Mouse (Mus musculus) brain, embryonic 14.5 days (tissue): ENCODE data around the gene Nxpe2.

Experiments
- CTCF ChIP-seq: fragments of 200-500 bp; IDR thresholded peaks from 2 replicates; pipeline ENCODE4 v1.5.1; 2012; ENCODE audit warnings: inconsistent platforms, mild to moderate bottlenecking, moderate library complexity, borderline replicate concordance; ENCODE audit not compliant: insufficient read depth, insufficient read length; ENCODE audit errors: extremely low read depth
- POLR2A ChIP-seq: fragments of 200-500 bp; IDR thresholded peaks from 2 replicates; pipeline ENCODE4 v1.6.1; 2012; ENCODE audit warnings: mild to moderate bottlenecking, inconsistent platforms, borderline replicate concordance; ENCODE audit not compliant: poor library complexity, insufficient read depth, insufficient read length, severe bottlenecking; ENCODE audit errors: extremely low read depth

DNA sequence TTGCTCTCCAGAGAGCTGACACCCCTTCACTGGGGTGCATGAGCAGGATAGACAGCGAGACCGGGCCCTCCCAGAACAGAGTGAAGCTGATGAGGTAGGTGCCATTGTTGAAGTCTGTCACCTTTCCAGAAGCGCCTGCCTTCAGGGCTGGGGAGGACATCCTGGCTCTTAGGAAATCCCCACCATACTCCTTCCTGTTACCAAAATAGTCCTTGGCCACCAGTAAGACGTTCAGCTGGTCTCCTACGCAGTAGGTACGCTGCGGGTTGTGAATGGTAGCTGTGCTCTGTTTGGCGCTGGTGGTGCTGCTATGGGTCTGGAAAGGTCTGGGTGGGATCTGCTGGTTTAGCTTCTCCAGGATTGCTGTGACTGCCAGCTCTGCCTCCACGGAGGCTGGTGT is 26.9 kb downstream of the Nxpe2 start:
- no peak for TF ChIP-seq CTCF
- TF ChIP-seq POLR2A: no peak
